Mouse (Mus musculus) hindbrain, embryonic 12.5 days (tissue): ENCODE data around the gene Nfatc2. TPM values are rescaled to one million over a fixed set of nuclear protein-coding genes. Genes with fewer than 3 reads are reported as not detected.
A peak's percentile ranks its signal among the peaks of the same experiment; 100 is the strongest.

Experiments used
- ATAC-seq: fragments of 200-750 bp; cut with Nextera tagmentation; 2 replicates; pipeline ENCODE4 v1.8.0; 2017; ENCODE audit warnings: moderate TSS enrichment; ENCODE audit not compliant: low FRiP score
- H3K27ac ChIP-seq: fragments of 300-500 bp; sonication (generic); 2 replicates; pipeline ENCODE4 v1.5.1; 2016; ENCODE audit warnings: mild to moderate bottlenecking
- H3K27me3 ChIP-seq: fragments of 300-500 bp; sonication (generic); 2 replicates; pipeline ENCODE4 v1.6.1; 2016; ENCODE audit warnings: mild to moderate bottlenecking
- H3K36me3 ChIP-seq: fragments of 300-500 bp; sonication (generic); 2 replicates; pipeline ENCODE4 v1.6.1; 2016; ENCODE audit warnings: mild to moderate bottlenecking
- H3K4me1 ChIP-seq: fragments of 300-500 bp; sonication (generic); 2 replicates; pipeline ENCODE4 v1.6.1; 2016
- H3K4me2 ChIP-seq: fragments of 300-500 bp; sonication (generic); replicated peaks from 2 replicates; pipeline ENCODE4 v1.6.1; 2016; ENCODE audit warnings: mild to moderate bottlenecking
- H3K4me3 ChIP-seq: fragments of 300-500 bp; sonication (generic); 2 replicates; pipeline ENCODE4 v1.5.1; 2016; ENCODE audit warnings: mild to moderate bottlenecking
- H3K9ac ChIP-seq: fragments of 300-500 bp; sonication (generic); 2 replicates; pipeline ENCODE4 v1.6.1; 2016; ENCODE audit warnings: mild to moderate bottlenecking, moderate library complexity
- H3K9me3 ChIP-seq: fragments of 300-500 bp; sonication (generic); replicated peaks from 2 replicates; pipeline ENCODE4 v1.6.1; 2016; ENCODE audit warnings: mild to moderate bottlenecking
- WGBS: fragments of 180-500 bp; shearing (Covaris S2); methylation state at CpG from one replicate; pipeline ENCODE4 v1.1.7; 2016; 5-methylcytosine and 5-hydroxymethylcytosine counted together
- polyA plus RNA-seq: library from polyadenylated mRNA; unstranded; fragments of >200 nt; fragmentation: Nextera tagmentation; extraction: Ambion mirVana; gene quantifications from 2 replicates; pipeline ENCODE4 v1.2.1, GENCODE M21; 2016

Gene Nfatc2
- polyA plus RNA-seq, 1 experiment from 2014 or later, result 2.2 TPM

DNA sequence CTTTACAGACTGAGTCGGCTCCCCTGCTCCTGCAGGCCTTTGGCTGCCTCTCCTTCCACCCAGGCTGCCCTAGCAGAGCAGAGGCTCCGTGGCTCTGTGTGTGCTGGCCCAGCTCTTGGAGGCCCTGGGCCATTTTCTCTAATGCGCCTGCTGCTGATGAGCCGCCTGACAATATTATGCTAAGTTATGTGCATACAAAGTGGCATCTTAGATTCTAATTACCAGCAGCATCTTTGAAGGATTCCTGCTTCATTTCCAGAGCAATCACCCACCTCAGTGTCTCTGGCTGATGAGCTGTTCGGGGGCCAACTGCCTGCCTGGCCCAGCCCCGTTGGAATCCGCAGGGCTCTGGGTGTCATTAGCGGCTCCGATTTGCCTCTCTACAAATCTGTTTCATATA is 24.9 kb upstream of the Nfatc2 start:
- H3K4me3 ChIP-seq, result no peak overlapping the region
- ATAC-seq, result peak; percentile 81
- H3K27ac ChIP-seq, result peak overlapping the region; percentile 80
- H3K9me3 ChIP-seq, result 0 out of 2 replicates have a peak, but pooled peaks cover 4% of the 10 kb centered on the region
- H3K9ac ChIP-seq, result no peak overlapping the region
- H3K4me1 ChIP-seq, result peaks cover 26% of the 10 kb centered on the region
- H3K27me3 ChIP-seq, result no peaks in the 10 kb centered on the region
- H3K36me3 ChIP-seq, result no peaks in the 10 kb centered on the region
- WGBS, result 45% methylated on average over 9 of the region's 9 CpGs
- H3K4me2 ChIP-seq, result no peak overlapping the region

DNA sequence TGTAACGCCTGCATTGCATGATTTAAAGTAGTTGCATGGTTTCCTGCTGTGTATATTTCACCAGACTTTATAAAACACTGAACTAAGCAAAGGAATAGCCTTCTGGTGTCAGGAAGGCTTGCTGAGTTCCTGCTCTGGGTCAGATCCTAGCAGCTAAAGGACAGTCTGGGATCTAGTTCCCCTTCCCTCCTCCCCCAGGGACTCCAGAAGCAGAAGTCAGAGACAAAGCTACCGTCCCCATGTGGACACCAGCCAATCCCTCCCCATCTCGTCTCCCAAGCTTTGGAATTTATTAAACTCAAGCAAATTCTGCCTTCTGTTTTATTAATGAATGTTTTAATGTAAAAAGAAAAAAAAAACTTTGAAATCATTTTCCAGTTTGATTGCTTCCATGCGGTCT is 23.6 kb upstream of the Nfatc2 start:
- Histone ChIP-seq H3K27ac (no peak overlapping the region), H3K27me3 (no peaks in the 10 kb centered on the region), H3K9me3 (0 out of 2 replicates have a peak, but pooled peaks cover 4% of the 10 kb centered on the region), H3K36me3 (no peaks in the 10 kb centered on the region), H3K4me2 (no peak overlapping the region), H3K4me1 (peaks cover 26% of the 10 kb centered on the region), H3K9ac (no peak overlapping the region), H3K4me3 (no peak overlapping the region)
- WGBS, result 67% methylated on average over 4 of the region's 4 CpGs
- ATAC-seq, result no peak

DNA sequence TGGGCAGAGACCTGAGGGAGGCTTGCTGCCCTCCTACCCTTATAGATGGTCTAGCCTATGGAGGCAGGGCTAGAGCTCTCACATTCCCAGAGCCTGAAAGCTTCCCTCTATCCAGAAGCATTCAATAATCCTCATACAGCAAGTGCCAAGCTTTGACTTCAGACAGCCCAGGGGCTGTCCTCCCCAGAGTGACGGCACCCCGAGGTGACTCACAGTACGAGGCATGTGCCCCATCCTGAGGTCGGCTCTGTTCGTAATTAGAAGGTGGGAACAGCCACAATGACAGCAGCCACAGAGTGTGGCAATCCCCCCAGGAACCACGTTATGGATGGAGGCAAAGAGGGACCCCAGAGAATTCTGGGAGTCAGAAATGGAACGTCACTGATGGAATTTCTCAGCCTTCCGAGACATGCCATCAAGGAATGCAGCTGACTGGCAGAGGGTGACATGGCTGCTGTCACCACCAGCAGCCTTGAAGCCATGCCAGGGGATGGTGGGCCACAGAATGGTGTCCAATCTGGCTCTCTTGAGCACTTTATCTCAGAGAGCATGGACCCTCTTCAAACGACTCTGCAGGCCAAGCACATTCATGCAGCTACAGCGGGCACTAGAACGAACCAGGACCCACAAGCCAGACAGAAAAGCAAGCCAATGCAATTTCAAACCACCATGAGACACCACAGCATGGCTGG is 19.8 kb upstream of the Nfatc2 start:
- Histone ChIP-seq H3K36me3 (no peaks in the 10 kb centered on the region), H3K9ac (no peak overlapping the region), H3K4me3 (no peak overlapping the region), H3K27ac (no peak overlapping the region), H3K4me1 (peaks cover 9% of the 10 kb centered on the region), H3K9me3 (0 out of 2 replicates have a peak, but pooled peaks cover 4% of the 10 kb centered on the region), H3K4me2 (no peak overlapping the region), H3K27me3 (no peaks in the 10 kb centered on the region)
- no peak for ATAC-seq
- WGBS, result 72% methylated on average over 11 of the region's 11 CpGs

DNA sequence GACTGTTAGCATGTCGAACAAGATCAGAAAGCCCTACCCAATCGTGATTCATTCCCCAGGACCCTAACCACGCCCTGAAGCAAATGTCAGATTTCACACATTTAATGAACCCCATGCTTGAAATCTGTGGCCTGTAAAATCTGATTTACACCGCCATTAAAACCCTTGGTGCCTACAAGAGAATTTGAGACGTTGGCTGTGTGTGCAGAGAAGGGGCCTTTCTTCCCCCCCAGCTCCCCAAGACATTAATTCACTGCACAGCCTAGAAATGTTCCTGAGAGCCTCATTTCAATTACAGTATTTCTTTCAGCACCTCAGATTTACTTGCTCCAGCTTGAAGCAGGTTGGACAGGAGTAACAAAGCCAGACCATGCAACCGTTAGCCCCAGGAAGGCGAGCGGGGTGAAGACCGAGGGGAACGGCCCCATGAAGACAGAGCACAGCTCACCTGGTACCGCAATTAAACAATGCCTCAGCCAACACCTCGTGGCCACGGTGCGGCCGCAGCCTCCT is 16.8 kb upstream of the Nfatc2 start:
- no peaks in the 10 kb centered on the region for H3K36me3 ChIP-seq
- no peak overlapping the region for H3K4me3 ChIP-seq
- ATAC-seq, result no peak
- H3K9ac ChIP-seq, result no peak overlapping the region
- H3K27me3 ChIP-seq, result no peaks in the 10 kb centered on the region
- H3K4me1 ChIP-seq, result no peaks in the 10 kb centered on the region; the same call in 1 of the 2 replicates
- no peak overlapping the region for H3K4me2 ChIP-seq
- 75% methylated on average over 15 of the region's 15 CpGs for WGBS
- H3K9me3 ChIP-seq, result 0 out of 2 replicates have a peak, but pooled peaks cover 4% of the 10 kb centered on the region
- no peak overlapping the region for H3K27ac ChIP-seq

- Histone ChIP-seq H3K9me3 (no peaks in the 10 kb centered on the region), H3K9ac (no peak overlapping the region), H3K4me1 (no peaks in the 10 kb centered on the region; the same call in 1 of the 2 replicates), H3K4me3 (no peak overlapping the region), H3K27me3 (no peaks in the 10 kb centered on the region), H3K4me2 (no peak overlapping the region), H3K27ac (no peak overlapping the region), H3K36me3 (no peaks in the 10 kb centered on the region)
- no peak for ATAC-seq
- 69% methylated on average over 3 of the region's 3 CpGs for WGBS
Observed at GRCm38 (mm10) chr2:168615160-168615559, 13.7 kb upstream of the Nfatc2 start.

DNA sequence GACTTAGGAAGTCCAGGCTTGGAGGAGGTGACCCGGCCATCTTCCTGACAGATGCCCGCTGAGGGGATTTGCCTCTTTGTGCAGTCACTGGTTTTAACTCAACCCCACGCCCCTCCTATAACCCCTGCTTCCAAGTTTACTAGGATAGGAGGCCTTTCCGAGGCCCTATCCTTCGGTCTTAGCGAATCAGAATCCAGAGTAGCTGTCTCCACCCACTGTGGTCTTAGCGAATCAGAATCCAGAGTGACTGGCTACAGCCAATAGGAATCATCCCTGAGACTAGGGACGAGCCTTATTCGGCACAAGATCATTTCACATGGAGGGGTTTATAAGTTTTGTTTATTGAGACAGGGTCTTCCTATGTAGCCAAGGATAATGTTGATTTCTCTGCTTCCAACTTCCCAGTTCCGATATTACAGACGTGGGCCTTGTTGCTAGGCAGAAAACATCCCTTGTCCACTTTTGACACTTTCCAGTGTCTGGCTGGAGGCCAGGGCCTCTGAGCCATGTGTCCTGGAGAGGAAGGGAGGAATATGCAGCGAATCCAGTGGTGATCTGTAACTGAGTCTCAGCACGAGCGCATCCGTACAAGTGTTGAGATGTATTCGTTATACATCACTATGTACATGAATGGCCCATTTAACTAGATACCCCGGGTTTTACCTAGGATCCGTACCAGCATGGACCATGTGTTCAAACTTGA is 12.9 kb upstream of the Nfatc2 start:
- Histone ChIP-seq H3K4me1 (peaks cover 4% of the 10 kb centered on the region; the same call in 1 of the 2 replicates), H3K9me3 (no peaks in the 10 kb centered on the region), H3K36me3 (no peaks in the 10 kb centered on the region), H3K4me2 (no peak overlapping the region), H3K4me3 (no peak overlapping the region), H3K27ac (no peak overlapping the region), H3K27me3 (no peaks in the 10 kb centered on the region), H3K9ac (no peak overlapping the region)
- no peak for ATAC-seq
- 76% methylated on average over 18 of the region's 18 CpGs for WGBS

DNA sequence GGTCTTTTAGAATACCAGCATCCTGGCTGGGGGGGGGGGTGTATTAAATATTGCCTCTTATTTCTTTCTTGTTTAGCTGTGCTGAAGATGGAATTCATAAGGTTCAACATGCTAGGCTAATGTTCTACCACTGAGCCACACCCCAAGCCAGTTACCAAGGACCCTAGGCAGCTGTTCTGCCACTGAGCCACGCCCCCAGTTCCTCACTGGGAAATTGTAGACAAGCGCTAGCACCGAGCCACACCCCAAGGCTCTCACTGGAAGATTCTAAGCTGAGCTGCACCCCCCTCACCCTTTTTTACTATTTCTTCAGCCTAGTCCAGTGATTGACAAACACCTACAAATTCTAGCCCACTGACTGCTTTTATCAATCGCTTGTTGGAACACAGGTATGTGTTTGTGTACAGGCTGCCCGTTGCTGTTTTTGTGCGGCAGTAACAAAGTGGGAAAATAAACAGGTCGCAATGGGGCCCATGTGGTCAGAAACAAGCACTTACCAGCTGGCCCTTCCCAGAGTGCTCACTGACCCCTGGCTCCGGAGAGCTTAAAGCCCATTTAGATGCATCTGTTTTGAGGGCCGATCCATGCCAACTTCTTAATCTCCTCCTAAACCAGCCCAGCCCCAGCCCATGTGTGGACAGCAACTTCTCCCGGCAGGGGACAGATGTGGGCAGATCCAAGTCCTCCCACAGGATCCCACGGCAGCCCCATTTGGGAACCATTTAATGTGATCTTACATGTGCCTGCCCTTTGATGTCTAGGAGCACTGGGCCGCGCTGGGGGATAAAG is 11.8 kb upstream of the Nfatc2 start:
- Histone ChIP-seq H3K4me1 (peaks cover 8% of the 10 kb centered on the region; the same call in 1 of the 2 replicates), H3K36me3 (no peaks in the 10 kb centered on the region), H3K27ac (no peak overlapping the region), H3K4me3 (no peak overlapping the region), H3K4me2 (no peak overlapping the region), H3K27me3 (0 out of 2 replicates have a peak, but pooled peaks cover 5% of the 10 kb centered on the region), H3K9me3 (no peaks in the 10 kb centered on the region), H3K9ac (no peak overlapping the region)
- no peak for ATAC-seq
- WGBS, result 58% methylated on average over 13 of the region's 13 CpGs

- 71% methylated on average over 3 of the region's 3 CpGs for whole genome bisulfite sequencing
- no peak overlapping the region for H3K27ac ChIP-seq
- 0 out of 2 replicates have a peak, but pooled peaks cover 5% of the 10 kb centered on the region for H3K27me3 ChIP-seq
- peaks cover 8% of the 10 kb centered on the region; the same call in 1 of the 2 replicates for H3K4me1 ChIP-seq
- no peak overlapping the region for H3K9ac ChIP-seq
- no peak overlapping the region for H3K4me2 ChIP-seq
- H3K9me3 ChIP-seq, result no peaks in the 10 kb centered on the region
- ATAC-seq, result no peak
- no peak overlapping the region for H3K4me3 ChIP-seq
- H3K36me3 ChIP-seq, result no peaks in the 10 kb centered on the region
Observed at GRCm38 (mm10) chr2:168610941-168611340, 9.5 kb upstream of the Nfatc2 start.

- no peak overlapping the region for H3K9ac ChIP-seq
- H3K27me3 ChIP-seq, result 0 out of 2 replicates have a peak, but pooled peaks cover 10% of the 10 kb centered on the region
- H3K4me1 ChIP-seq, result peaks cover 8% of the 10 kb centered on the region; the same call in 1 of the 2 replicates
- no peak overlapping the region for H3K27ac ChIP-seq
- ATAC-seq, result no peak
- no peaks in the 10 kb centered on the region for H3K9me3 ChIP-seq
- H3K4me3 ChIP-seq, result no peak overlapping the region
- no peak overlapping the region for H3K4me2 ChIP-seq
- 62% methylated on average over 6 of the region's 6 CpGs for WGBS
- H3K36me3 ChIP-seq, result no peaks in the 10 kb centered on the region
Observed at GRCm38 (mm10) chr2:168609653-168610248, 8.3 kb upstream of the Nfatc2 start.

DNA sequence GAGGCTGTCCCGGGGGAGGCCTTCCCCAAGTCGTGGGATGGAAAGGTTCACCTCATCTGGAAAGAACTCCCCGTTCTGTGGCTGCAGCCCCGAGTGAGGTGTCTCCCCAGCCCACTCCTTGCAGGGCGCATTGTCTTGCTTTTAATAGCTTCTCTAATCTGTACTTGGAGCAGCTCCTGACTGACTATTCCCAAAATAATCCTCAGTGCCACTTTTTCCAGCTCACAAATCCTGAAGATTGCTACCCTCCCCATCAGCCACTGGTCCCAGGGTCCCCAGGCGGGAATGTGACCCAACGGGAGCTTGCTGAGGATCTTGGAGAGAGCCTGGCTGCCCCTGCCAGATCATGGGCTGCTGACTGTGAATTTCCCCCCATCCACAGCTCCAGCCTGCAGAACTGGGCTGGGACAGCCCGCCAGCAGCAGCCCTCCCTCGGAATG is 6.7 kb upstream of the Nfatc2 start:
- Histone ChIP-seq H3K27ac (no peak overlapping the region), H3K36me3 (no peaks in the 10 kb centered on the region), H3K9ac (no peak overlapping the region), H3K4me1 (peaks cover 12% of the 10 kb centered on the region; the same call in 1 of the 2 replicates), H3K4me2 (no peak overlapping the region), H3K27me3 (peaks cover 13% of the 10 kb centered on the region), H3K9me3 (no peaks in the 10 kb centered on the region), H3K4me3 (no peak overlapping the region)
- WGBS, result 65% methylated on average over 9 of the region's 9 CpGs
- no peak for ATAC-seq

GRCm38 (mm10) chr2:168604655-168605070 is 3.2 kb upstream of the Nfatc2 start:
- Histone ChIP-seq H3K4me3 (no peak overlapping the region), H3K27me3 (peaks cover 46% of the 10 kb centered on the region), H3K4me2 (no peak overlapping the region), H3K36me3 (no peaks in the 10 kb centered on the region), H3K4me1 (peaks cover 35% of the 10 kb centered on the region), H3K27ac (no peak overlapping the region), H3K9me3 (no peaks in the 10 kb centered on the region), H3K9ac (no peak overlapping the region)
- ATAC-seq, result no peak
- WGBS, result 46% methylated on average over 16 of the region's 16 CpGs
